Comparison of ENCODE assay signal across 10 mouse cellular contexts in genomic region chr1:156996084-156996880, GRCm38 (mm10). TPM values are rescaled to one million over a fixed set of nuclear protein-coding genes. Genes with fewer than 3 reads are reported as not detected.
DNase-seq lines count a peak whose midpoint lies in the region; ATAC-seq lines count a peak whose summit lies in the region.
"Had no signal": no experiment of that assay in that cellular context is flagged by ENCODE, and none has a peak within 500 bp of the region (broad histone marks: within the 10 kb centered on the region; RNA-seq: fewer than 3 reads in every experiment).

No protein-coding gene starts in this region.

- no peak overlapping the region for H3K4me3 ChIP-seq in forebrain, embryonic 10.5 days
- no peak overlapping the region for H3K4me3 ChIP-seq in forebrain, embryonic 11.5 days (ENCODE audit: low read depth, low read length)
- H3K4me3 ChIP-seq: embryonic facial prominence, embryonic 12.5 days had no signal

- no peak overlapping the region for H3K9ac ChIP-seq in forebrain, embryonic 11.5 days (ENCODE audit: low read length)
- H3K9ac ChIP-seq: embryonic facial prominence, embryonic 12.5 days had no signal

- H3K27ac ChIP-seq in forebrain, embryonic 10.5 days, result peak overlapping the region; percentile 70; the same call in 1 of the 2 replicates
- H3K27ac ChIP-seq in forebrain, embryonic 11.5 days (ENCODE audit: low read depth, low read length), result no peak overlapping the region
- H3K27ac ChIP-seq: embryonic facial prominence, embryonic 12.5 days had no signal

- no peaks in the 10 kb centered on the region for H3K27me3 ChIP-seq in forebrain, embryonic 10.5 days (ENCODE audit: poor library complexity, severe bottlenecking)
- H3K27me3 ChIP-seq in forebrain, embryonic 11.5 days (ENCODE audit: control insufficient read depth, insufficient read depth, low read length), result no peaks in the 10 kb centered on the region
- H3K27me3 ChIP-seq in splenic B cell, adult 2 months (ENCODE audit: control insufficient read depth, insufficient read depth, low read length, poor library complexity, severe bottlenecking), result no peaks in the 10 kb centered on the region
- H3K27me3 ChIP-seq: embryonic facial prominence, embryonic 12.5 days had no signal

- no peak for ATAC-seq in forebrain, embryonic 11.5 days (replicated peaks; ENCODE audit: low FRiP score)
- ATAC-seq in inflammation-experienced regulatory T-cells, adult 6 months, result no peak

- H3K4me1 ChIP-seq in forebrain, embryonic 10.5 days, result peaks cover 56% of the 10 kb centered on the region
- peaks cover 2% of the 10 kb centered on the region; the same call in 1 of the 2 replicates for H3K4me1 ChIP-seq in forebrain, embryonic 11.5 days (replicated peaks; ENCODE audit: control insufficient read depth, insufficient read depth, low read length)

- DNase-seq in forebrain, embryonic 10.5 days (ENCODE audit: extremely low spot score, low spot score), result no peak
- no peak for DNase-seq in forebrain, embryonic 11.5 days (ENCODE audit: low spot score)
- DNase-seq in spleen, postnatal 36 days (ENCODE audit: low spot score in 2 of 2), result peak; percentile 92 to 95
- DNase-seq in spleen, postnatal 14 days (ENCODE audit: low spot score in 2 of 2), result no peak
- peak; percentile 54 for DNase-seq in kidney, postnatal 14 days
- peak; percentile 94 for DNase-seq in splenic B cell, adult 2 months (ENCODE audit: low read depth, low spot score)
- DNase-seq in cerebellum, adult 8-10 months, result no peak

- H3K36me3 ChIP-seq in forebrain, embryonic 10.5 days (replicated peaks), result no peaks in the 10 kb centered on the region
- H3K36me3 ChIP-seq in forebrain, embryonic 11.5 days (ENCODE audit: control insufficient read depth, insufficient read depth, low read length), result no peaks in the 10 kb centered on the region
- H3K36me3 ChIP-seq in splenic B cell, adult 2 months (ENCODE audit: control insufficient read depth, insufficient read depth, low read length, poor library complexity, severe bottlenecking), result no peaks in the 10 kb centered on the region
- H3K36me3 ChIP-seq: embryonic facial prominence, embryonic 12.5 days had no signal

- H3K9me3 ChIP-seq in forebrain, embryonic 10.5 days, result no peaks in the 10 kb centered on the region
- H3K9me3 ChIP-seq in forebrain, embryonic 11.5 days (ENCODE audit: control insufficient read depth, low read length), result no peaks in the 10 kb centered on the region
- H3K9me3 ChIP-seq: embryonic facial prominence, embryonic 12.5 days had no signal

- 92% methylated on average over 10 of the region's 10 CpGs for WGBS in forebrain, embryonic 10.5 days
- WGBS in forebrain, embryonic 11.5 days, result 94% methylated on average over 10 of the region's 10 CpGs

- no peak overlapping the region for H3K4me2 ChIP-seq in forebrain, embryonic 11.5 days (ENCODE audit: low read depth, low read length, severe bottlenecking)
- H3K4me2 ChIP-seq: embryonic facial prominence, embryonic 12.5 days; heart, embryonic 11.5 days had no signal

RNA-seq across cellular contexts. Expression of gene Ralgps2, which starts 56.9 kb away (rescaled TPM):
- polyA plus RNA-seq in forebrain, embryonic 10.5 days (2016; fragmentation: Nextera tagmentation; extraction: Ambion mirVana), result 84.4 and 86.5 TPM in 2 replicates
- 73.8 and 82.0 TPM in 2 replicates for polyA plus RNA-seq in forebrain, embryonic 11.5 days (2014; fragmentation: Nextera tagmentation; extraction: Ambion mirVana)
- polyA plus RNA-seq in inflammation-experienced regulatory T-cells, adult 6 months (2017; shearing (Covaris generic)), result 10 to 100 TPM; 24.6 to 48.2 (median 34.1) TPM

Comparison
In these comparisons a context has a peak if more than half of its experiments do, and no peak if none do; other contexts are left out.
1. DNase-seq: peak in spleen, postnatal 36 days (2 of 2), kidney, postnatal 14 days (single experiment) and splenic B cell, adult 2 months (single experiment); none in forebrain, embryonic 10.5 days (single experiment), forebrain, embryonic 11.5 days (single experiment), spleen, postnatal 14 days (0 of 2) and cerebellum, adult 8-10 months (single experiment).